Mouse (Mus musculus): ENCODE measurements around the gene Plppr1. TPM values are rescaled to one million over a fixed set of nuclear protein-coding genes. Genes with fewer than 3 reads are reported as not detected.

Gene Plppr1
- total and polyA plus RNA-seq, 3 experiments, result not detected

DNA sequence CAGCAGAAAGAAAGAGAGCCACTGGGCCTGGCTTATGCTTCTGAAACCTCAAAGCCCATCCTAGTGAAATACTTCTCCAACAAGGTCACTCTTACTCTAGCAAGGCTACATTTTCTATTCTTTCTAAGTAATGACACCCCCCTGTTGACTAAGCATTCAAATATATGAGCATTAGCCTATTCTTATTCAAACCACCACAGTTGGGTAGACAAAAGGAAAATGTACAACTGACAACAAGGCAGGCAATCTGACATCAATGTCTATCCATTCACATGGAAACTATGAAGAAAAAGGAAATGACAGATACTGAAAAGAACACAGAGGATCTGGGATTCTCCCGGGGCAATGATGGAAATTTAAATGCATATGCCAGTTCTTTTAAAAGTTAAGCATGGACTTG, 8.4 kb upstream of the Plppr1 start:
- H3K27ac ChIP-seq (ENCODE audit: control insufficient read depth, low read depth, low read length), result no peak overlapping the region
- H3K4me1 ChIP-seq (ENCODE audit: control insufficient read depth in 1 of 2, insufficient read depth in 2 of 2, low read length in 2 of 2), result no peaks in the 10 kb centered on the region
- no peak for DNase-seq (ENCODE audit: low read depth, low spot score)
- H3K36me3 ChIP-seq (ENCODE audit: control insufficient read depth in 1 of 2, insufficient read depth in 2 of 2, low read length in 2 of 2), result no peaks in the 10 kb centered on the region
- H3K27me3 ChIP-seq (ENCODE audit: control insufficient read depth in 1 of 2, insufficient read depth in 2 of 2, low read length in 2 of 2), result no peaks in the 10 kb centered on the region
- no peaks in the 10 kb centered on the region for H3K79me2 ChIP-seq (ENCODE audit: control insufficient read depth, insufficient read depth, low read length, poor library complexity)
- no peak overlapping the region for H3K4me3 ChIP-seq (ENCODE audit: control insufficient read depth in 1 of 2, insufficient read depth in 1 of 2, low read depth in 2 of 2, low read length in 2 of 2)
- TF ChIP-seq NELFE (IDR thresholded peaks at IDR 0.05; ENCODE audit: low read depth, low read length), result no peak
- no peak for TF ChIP-seq MYB (IDR thresholded peaks at IDR 0.05; ENCODE audit: low read depth, low read length)
- TF ChIP-seq RAD21 (IDR thresholded peaks at IDR 0.05; ENCODE audit: low read depth, low read length), result no peak
- TF ChIP-seq JUND (IDR thresholded peaks at IDR 0.05; ENCODE audit: low read depth, low read length), result no peak
- no peak for TF ChIP-seq SMC3 (IDR thresholded peaks at IDR 0.05; ENCODE audit: low read depth, low read length)
- TF ChIP-seq RCOR1 (IDR thresholded peaks at IDR 0.05; ENCODE audit: low read depth, low read length), result no peak
- TF ChIP-seq MYC (IDR thresholded peaks at IDR 0.05; ENCODE audit: low read depth, low read length), result no peak
- TF ChIP-seq CTCF (IDR thresholded peaks at IDR 0.05 in 2 of 3, conservative IDR thresholded peaks at IDR 0.05 in 1 of 3; ENCODE audit: control insufficient read depth in 1 of 3, insufficient read depth in 1 of 3, low read depth in 2 of 3, low read length in 3 of 3, poor library complexity in 1 of 3, severe bottlenecking in 1 of 3), result no peak
- TF ChIP-seq POLR2AphosphoS2 (IDR thresholded peaks at IDR 0.05; ENCODE audit: low read length), result no peak
- TF ChIP-seq ZMIZ1 (IDR thresholded peaks at IDR 0.05; ENCODE audit: low read depth, low read length), result no peak
- TF ChIP-seq CHD1 (IDR thresholded peaks at IDR 0.05; ENCODE audit: low read depth, low read length), result no peak
- TF ChIP-seq TBP (IDR thresholded peaks at IDR 0.05; ENCODE audit: low read depth, low read length), result no peak
- no peak for TF ChIP-seq GATA1 (IDR thresholded peaks at IDR 0.05; ENCODE audit: low read depth, low read length)
- TF ChIP-seq ZC3H11A (IDR thresholded peaks at IDR 0.05; ENCODE audit: low read depth, low read length), result no peak
- no peak for TF ChIP-seq ELF1 (IDR thresholded peaks at IDR 0.05; ENCODE audit: low read depth, low read length)
- TF ChIP-seq ZKSCAN1 (IDR thresholded peaks at IDR 0.05; ENCODE audit: low read depth, low read length), result no peak
- no peak for TF ChIP-seq MAFK (IDR thresholded peaks at IDR 0.05; ENCODE audit: borderline replicate concordance, low read depth, low read length)
- H3K9ac ChIP-seq (ENCODE audit: control insufficient read depth, low read depth, low read length, poor library complexity, severe bottlenecking), result no peak overlapping the region
- no peaks in the 10 kb centered on the region for H3K9me3 ChIP-seq (replicated peaks; ENCODE audit: insufficient read depth, low read length)

DNA sequence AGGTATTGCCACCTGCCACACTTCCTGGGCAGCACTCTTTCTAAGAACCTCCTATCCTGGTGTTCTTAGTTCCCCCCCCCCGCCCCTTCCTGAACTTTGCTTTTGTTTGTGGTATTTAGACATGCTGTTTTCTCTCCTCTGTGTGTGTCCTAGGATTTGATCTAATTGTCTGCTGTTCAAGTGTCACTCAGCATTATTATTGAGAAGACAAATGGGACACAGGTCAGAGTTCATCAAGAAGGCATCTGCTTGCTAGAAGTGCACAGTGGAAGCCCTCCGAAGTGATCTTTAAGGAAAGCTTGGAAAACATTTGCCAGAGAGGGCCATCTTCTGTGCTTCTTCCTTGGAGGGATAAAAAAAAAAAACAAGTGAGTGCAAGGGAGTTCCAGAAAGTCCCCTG, 1.2 kb upstream of the Plppr1 start:
- TF ChIP-seq MAX (IDR thresholded peaks at IDR 0.05; ENCODE audit: low read length) (no peak), ETS1 (IDR thresholded peaks at IDR 0.05; ENCODE audit: low read depth, low read length) (no peak), USF1 (IDR thresholded peaks at IDR 0.05; ENCODE audit: low read depth, low read length) (no peak), POLR2AphosphoS5 (IDR thresholded peaks at IDR 0.05; ENCODE audit: borderline replicate concordance, low read depth, low read length) (no peak), NRF1 (IDR thresholded peaks at IDR 0.05; ENCODE audit: insufficient read depth, low read depth, low read length, poor library complexity, severe bottlenecking) (no peak), TAL1 (IDR thresholded peaks at IDR 0.05; ENCODE audit: low read length) (no peak), JUND (IDR thresholded peaks at IDR 0.05; ENCODE audit: low read depth, low read length) (no peak), RAD21 (IDR thresholded peaks at IDR 0.05; ENCODE audit: low read depth, low read length) (no peak)

More for the DNA sequence above, 1.2 kb upstream of the Plppr1 start:
- no peak overlapping the region for H3K9ac ChIP-seq (ENCODE audit: control insufficient read depth, low read depth, low read length, poor library complexity, severe bottlenecking)
- no peak overlapping the region for H3K27ac ChIP-seq (ENCODE audit: control insufficient read depth, low read depth, low read length)
- H3K79me2 ChIP-seq (ENCODE audit: control insufficient read depth, insufficient read depth, low read length, poor library complexity), result no peaks in the 10 kb centered on the region
- no peaks in the 10 kb centered on the region for H3K9me3 ChIP-seq (replicated peaks; ENCODE audit: insufficient read depth, low read length)
- no peak for DNase-seq (ENCODE audit: low read depth, low spot score)
- H3K27me3 ChIP-seq (ENCODE audit: control insufficient read depth in 1 of 2, insufficient read depth in 2 of 2, low read length in 2 of 2), result no peaks in the 10 kb centered on the region
- H3K4me1 ChIP-seq (ENCODE audit: control insufficient read depth in 1 of 2, insufficient read depth in 2 of 2, low read length in 2 of 2), result no peaks in the 10 kb centered on the region
- no peak overlapping the region for H3K4me3 ChIP-seq (ENCODE audit: control insufficient read depth in 1 of 2, insufficient read depth in 1 of 2, low read depth in 2 of 2, low read length in 2 of 2)
- H3K36me3 ChIP-seq (ENCODE audit: control insufficient read depth in 1 of 2, insufficient read depth in 2 of 2, low read length in 2 of 2), result no peaks in the 10 kb centered on the region

Measured in MEL (cell line).